Mouse (Mus musculus): ENCODE data around the gene Ric1. TPM values are rescaled to one million over a fixed set of nuclear protein-coding genes. Genes with fewer than 3 reads are reported as not detected.
"Not testable (repeated sequence)": the region's sequence is repeated elsewhere in the genome, so short reads cannot be mapped to it uniquely, and the experiment has no call there.

The Ric1 gene
- total RNA-seq, 1 experiment from 2014 or later: 24.2 TPM

GRCm38 (mm10) chr19:29562603-29563002 is 40.5 kb downstream of the Ric1 start:
- no peak for ATAC-seq (replicated peaks in 1 of 2; ENCODE audit: insufficient read depth in 1 of 2, low FRiP score in 2 of 2, low TSS enrichment in 1 of 2, low read depth in 1 of 2, poor library complexity in 2 of 2, severe bottlenecking in 2 of 2)

- ATAC-seq (replicated peaks in 1 of 2; ENCODE audit: insufficient read depth in 1 of 2, low FRiP score in 2 of 2, low TSS enrichment in 1 of 2, low read depth in 1 of 2, poor library complexity in 2 of 2, severe bottlenecking in 2 of 2): peak; percentile 29 to 65; a peak in 1 of 4 replicates
These were observed 41.2 kb downstream of the Ric1 start for GRCm38 (mm10) chr19:29563258-29563779.

GRCm38 (mm10) chr19:29566512-29566911 is 44.4 kb downstream of the Ric1 start:
- no peak for ATAC-seq (replicated peaks in 1 of 2; ENCODE audit: insufficient read depth in 1 of 2, low FRiP score in 2 of 2, low TSS enrichment in 1 of 2, low read depth in 1 of 2, poor library complexity in 2 of 2, severe bottlenecking in 2 of 2)

- ATAC-seq (replicated peaks in 1 of 2; ENCODE audit: insufficient read depth in 1 of 2, low FRiP score in 2 of 2, low TSS enrichment in 1 of 2, low read depth in 1 of 2, poor library complexity in 2 of 2, severe bottlenecking in 2 of 2): no peak
These were observed 60.4 kb downstream of the Ric1 start for GRCm38 (mm10) chr19:29582439-29582838.

GRCm38 (mm10) chr19:29583734-29584133 is 61.7 kb downstream of the Ric1 start:
- no peak for ATAC-seq (replicated peaks in 1 of 2; ENCODE audit: insufficient read depth in 1 of 2, low FRiP score in 2 of 2, low TSS enrichment in 1 of 2, low read depth in 1 of 2, poor library complexity in 2 of 2, severe bottlenecking in 2 of 2)

- not testable (repeated sequence) for ATAC-seq (replicated peaks in 1 of 2; ENCODE audit: insufficient read depth in 1 of 2, low FRiP score in 2 of 2, low TSS enrichment in 1 of 2, low read depth in 1 of 2, poor library complexity in 2 of 2, severe bottlenecking in 2 of 2)
These were observed 71.7 kb downstream of the Ric1 start for GRCm38 (mm10) chr19:29593783-29594182.

- ATAC-seq (replicated peaks in 1 of 2; ENCODE audit: insufficient read depth in 1 of 2, low FRiP score in 2 of 2, low TSS enrichment in 1 of 2, low read depth in 1 of 2, poor library complexity in 2 of 2, severe bottlenecking in 2 of 2): no peak
These were observed 74.2 kb downstream of the Ric1 start for GRCm38 (mm10) chr19:29596276-29596675.

GRCm38 (mm10) chr19:29596985-29597384 is 74.9 kb downstream of the Ric1 start:
- ATAC-seq (replicated peaks in 1 of 2; ENCODE audit: insufficient read depth in 1 of 2, low FRiP score in 2 of 2, low TSS enrichment in 1 of 2, low read depth in 1 of 2, poor library complexity in 2 of 2, severe bottlenecking in 2 of 2): no peak

GRCm38 (mm10) chr19:29598981-29599380 is 76.9 kb downstream of the Ric1 start:
- ATAC-seq (replicated peaks in 1 of 2; ENCODE audit: insufficient read depth in 1 of 2, low FRiP score in 2 of 2, low TSS enrichment in 1 of 2, low read depth in 1 of 2, poor library complexity in 2 of 2, severe bottlenecking in 2 of 2): no peak

GRCm38 (mm10) chr19:29603548-29604353 is 81.7 kb downstream of the Ric1 start:
- ATAC-seq (replicated peaks in 1 of 2; ENCODE audit: insufficient read depth in 1 of 2, low FRiP score in 2 of 2, low TSS enrichment in 1 of 2, low read depth in 1 of 2, poor library complexity in 2 of 2, severe bottlenecking in 2 of 2): no peak

- no peak for ATAC-seq (replicated peaks in 1 of 2; ENCODE audit: insufficient read depth in 1 of 2, low FRiP score in 2 of 2, low TSS enrichment in 1 of 2, low read depth in 1 of 2, poor library complexity in 2 of 2, severe bottlenecking in 2 of 2)
These were observed 82.6 kb downstream of the Ric1 start for GRCm38 (mm10) chr19:29604653-29605052.

- 0 out of 4 replicates have a peak, but pooled peaks of 1 of the 2 experiments have one; percentile 4 for ATAC-seq (replicated peaks in 1 of 2; ENCODE audit: insufficient read depth in 1 of 2, low FRiP score in 2 of 2, low TSS enrichment in 1 of 2, low read depth in 1 of 2, poor library complexity in 2 of 2, severe bottlenecking in 2 of 2)
These were observed 85.4 kb downstream of the Ric1 start for GRCm38 (mm10) chr19:29607521-29607920.

GRCm38 (mm10) chr19:29608212-29608611 is 86.1 kb downstream of the Ric1 start:
- no peak for ATAC-seq (replicated peaks in 1 of 2; ENCODE audit: insufficient read depth in 1 of 2, low FRiP score in 2 of 2, low TSS enrichment in 1 of 2, low read depth in 1 of 2, poor library complexity in 2 of 2, severe bottlenecking in 2 of 2)

GRCm38 (mm10) chr19:29610907-29611306 is 88.8 kb downstream of the Ric1 start:
- no peak for ATAC-seq (replicated peaks in 1 of 2; ENCODE audit: insufficient read depth in 1 of 2, low FRiP score in 2 of 2, low TSS enrichment in 1 of 2, low read depth in 1 of 2, poor library complexity in 2 of 2, severe bottlenecking in 2 of 2)

GRCm38 (mm10) chr19:29612102-29612501 is 90.0 kb downstream of the Ric1 start:
- ATAC-seq (replicated peaks in 1 of 2; ENCODE audit: insufficient read depth in 1 of 2, low FRiP score in 2 of 2, low TSS enrichment in 1 of 2, low read depth in 1 of 2, poor library complexity in 2 of 2, severe bottlenecking in 2 of 2): no peak

GRCm38 (mm10) chr19:29641055-29641454 is 119.0 kb downstream of the Ric1 start:
- ATAC-seq (replicated peaks in 1 of 2; ENCODE audit: insufficient read depth in 1 of 2, low FRiP score in 2 of 2, low TSS enrichment in 1 of 2, low read depth in 1 of 2, poor library complexity in 2 of 2, severe bottlenecking in 2 of 2): peak; percentile 75 to 83; a peak in 3 of 4 replicates

GRCm38 (mm10) chr19:29641510-29641909 is 119.4 kb downstream of the Ric1 start:
- 0 out of 4 replicates have a peak, but pooled peaks of 1 of the 2 experiments have one; percentile 12 for ATAC-seq (replicated peaks in 1 of 2; ENCODE audit: insufficient read depth in 1 of 2, low FRiP score in 2 of 2, low TSS enrichment in 1 of 2, low read depth in 1 of 2, poor library complexity in 2 of 2, severe bottlenecking in 2 of 2)

- no peak for ATAC-seq (replicated peaks in 1 of 2; ENCODE audit: insufficient read depth in 1 of 2, low FRiP score in 2 of 2, low TSS enrichment in 1 of 2, low read depth in 1 of 2, poor library complexity in 2 of 2, severe bottlenecking in 2 of 2)
These were observed 120.1 kb downstream of the Ric1 start for GRCm38 (mm10) chr19:29642211-29642610.
